Mouse (Mus musculus) stomach, adult 2 months (tissue): Measurements from ENCODE around the gene Smpd1. TPM values are rescaled to one million over a fixed set of nuclear protein-coding genes. Genes with fewer than 3 reads are reported as not detected.

Experiments
- polyA plus RNA-seq: library from polyadenylated mRNA; depleted of rRNA; stranded (reverse); fragments of >200 nt; gene quantifications from 2 replicates; pipeline ENCODE4 v1.2.3, GENCODE M21; 2012; rRNA removed

Gene Smpd1
- polyA plus RNA-seq, result 45.5 and 63.9 TPM in 2 replicates

GRCm38 (mm10) chr7:105554212-105554942 is at the start of gene Smpd1:
Gene Smpd1, plus strand, starts transcription at chr7:105554360.

GRCm38 (mm10) chr7:105581094-105581703 is 27.0 kb downstream of the Smpd1 start, which contains the start of gene Apbb1:
Gene Apbb1, minus strand, starts transcription at chr7:105581653.

Other genes starting within 250 kb of the Smpd1 start
- not detected in 2 replicates for gene Olfr689, start 243.2 kb upstream of the Smpd1 start, polyA plus RNA-seq
- not detected in 2 replicates for gene Olfr690, start 220.3 kb upstream of the Smpd1 start, polyA plus RNA-seq
- gene Olfr691, start 212.1 kb upstream of the Smpd1 start, polyA plus RNA-seq, result not detected in 2 replicates
- gene Olfr692, start 186.1 kb upstream of the Smpd1 start, polyA plus RNA-seq, result not detected in 2 replicates
- gene Gm5901, start 179.3 kb upstream of the Smpd1 start, polyA plus RNA-seq, result not detected in 2 replicates
- gene Fam160a2, start 154.3 kb upstream of the Smpd1 start, polyA plus RNA-seq, result 23.6 and 28.1 TPM in 2 replicates
- gene Cnga4, start 149.8 kb upstream of the Smpd1 start, polyA plus RNA-seq, result 0.05 and 0.08 TPM in 2 replicates
- 3.0 and 3.6 TPM in 2 replicates for gene Cckbr, start 128.6 kb upstream of the Smpd1 start, polyA plus RNA-seq
- gene Cavin3, start 72.1 kb upstream of the Smpd1 start, polyA plus RNA-seq, result 51.6 and 102 TPM in 2 replicates
- 35.3 and 39.9 TPM in 2 replicates for gene Apbb1, start 27.3 kb downstream of the Smpd1 start, polyA plus RNA-seq
- gene Hpx, start 45.8 kb downstream of the Smpd1 start, polyA plus RNA-seq, result 0.58 and 1.5 TPM in 2 replicates
- 17.6 and 30.9 TPM in 2 replicates for gene Trim3, start 79.2 kb downstream of the Smpd1 start, polyA plus RNA-seq
- gene Timm10b, start 85.7 kb downstream of the Smpd1 start, polyA plus RNA-seq, result 64.7 and 105 TPM in 2 replicates
- 39.1 and 41.6 TPM in 2 replicates for gene Arfip2, start 86.1 kb downstream of the Smpd1 start, polyA plus RNA-seq
- 277 and 457 TPM in 2 replicates for gene Gm45799, start 86.2 kb downstream of the Smpd1 start, polyA plus RNA-seq
- 0.15 and 0.43 TPM in 2 replicates for gene Dnhd1, start 96.5 kb downstream of the Smpd1 start, polyA plus RNA-seq
- 58.7 and 59.1 TPM in 2 replicates for gene Ilk, start 182.2 kb downstream of the Smpd1 start, polyA plus RNA-seq
- 2.7 and 2.9 TPM in 2 replicates for gene Rrp8, start 183.0 kb downstream of the Smpd1 start, polyA plus RNA-seq
- gene Taf10, start 190.0 kb downstream of the Smpd1 start, polyA plus RNA-seq, result 248 and 466 TPM in 2 replicates
- gene Tpp1, start 197.9 kb downstream of the Smpd1 start, polyA plus RNA-seq, result 51.2 and 91.5 TPM in 2 replicates
- gene Dchs1, start 233.3 kb downstream of the Smpd1 start, polyA plus RNA-seq, result 3.3 and 3.4 TPM in 2 replicates